ENCODE assay signal across 9 mouse cellular contexts in the genomic region with DNA sequence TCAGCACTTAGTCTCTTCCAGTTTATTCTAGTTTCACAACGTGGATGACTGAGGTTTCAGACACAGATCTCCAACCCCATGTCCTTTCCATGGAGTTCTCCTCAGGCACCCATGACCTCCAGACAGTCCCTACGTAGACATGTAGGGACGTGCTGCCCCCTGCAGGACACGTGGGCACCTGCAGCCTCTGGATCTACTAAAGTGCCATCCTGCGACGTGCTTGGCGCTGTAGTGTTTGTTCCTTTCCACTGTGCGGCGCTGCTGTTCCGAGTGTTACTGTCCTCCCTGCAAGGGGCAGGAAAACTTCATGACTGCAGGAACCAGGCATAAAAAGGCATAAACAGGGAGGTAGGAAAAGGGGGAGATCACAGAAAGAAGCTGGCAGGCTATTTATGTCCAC. TPM values are rescaled to one million over a fixed set of nuclear protein-coding genes. Genes with fewer than 3 reads are reported as not detected.
A peak's percentile ranks its signal among the peaks of the same experiment; 100 is the strongest.
DNase-seq lines count a peak whose midpoint lies in the region; ATAC-seq and TF ChIP-seq lines count a peak whose summit lies in the region.
"Had no signal": no experiment of that assay in that cellular context is flagged by ENCODE, and none has a peak within 500 bp of the region (broad histone marks: within the 10 kb centered on the region; RNA-seq: fewer than 3 reads in every experiment).

No protein-coding gene starts in this region.

- TF ChIP-seq EP300 in liver, embryonic 14.5 days (IDR thresholded peaks at IDR 0.05; ENCODE audit: low read depth): no peak

- 3% methylated on average over 10 of the region's 10 CpGs for WGBS in liver, embryonic 14.5 days (ENCODE audit: insufficient replicate concordance)

- no peaks in the 10 kb centered on the region for H3K36me3 ChIP-seq in liver, embryonic 14.5 days (replicated peaks; ENCODE audit: control insufficient read depth, insufficient read depth, low read depth)
- H3K36me3 ChIP-seq: limb, embryonic 15.5 days had no signal

- no peak overlapping the region for H3K9ac ChIP-seq in liver, embryonic 14.5 days (replicated peaks)
- H3K9ac ChIP-seq: limb, embryonic 15.5 days had no signal

- no peak overlapping the region for H3K27ac ChIP-seq in liver, embryonic 14.5 days
- H3K27ac ChIP-seq: limb, embryonic 15.5 days had no signal

- peak; percentile 99 for TF ChIP-seq CTCF in liver, embryonic 14.5 days (IDR thresholded peaks at IDR 0.05; ENCODE audit: low read depth)

- no peak overlapping the region for H3K4me3 ChIP-seq in liver, embryonic 14.5 days (ENCODE audit: insufficient read depth in 1 of 2, low read depth in 2 of 2, low read length in 2 of 2)
- H3K4me3 ChIP-seq: limb, embryonic 15.5 days had no signal

- no peak for ATAC-seq in liver, embryonic 14.5 days (ENCODE audit: insufficient read depth)

- H3K4me2 ChIP-seq in liver, embryonic 14.5 days (ENCODE audit: low read depth): no peak overlapping the region
- H3K4me2 ChIP-seq: limb, embryonic 15.5 days had no signal

- peak; percentile 90 to 92 for DNase-seq in B cell, adult 2 months
- peak; percentile 69 for DNase-seq in Muller cell, postnatal 12 days (ENCODE audit: inconsistent ontology term)
- peak; percentile 66 for DNase-seq in cerebellum, adult 8-10 months
- DNase-seq in gastrocnemius, adult 8-10 months (ENCODE audit: low spot score in 2 of 2): peak; percentile 85 to 89
- peak; percentile 78 to 92 for DNase-seq in kidney, postnatal 36 days
- DNase-seq in liver, embryonic 14.5 days (ENCODE audit: low read depth in 3 of 3, low spot score in 3 of 3): peak; percentile 41 to 57 (median 45)
- DNase-seq in retina, postnatal 1 day: peak; percentile 84
- DNase-seq in thymus, postnatal 4 days: peak; percentile 93

- H3K4me1 ChIP-seq in liver, embryonic 14.5 days (replicated peaks; ENCODE audit: control insufficient read depth in 2 of 2, insufficient read depth in 2 of 2, low read length in 1 of 2): no peaks in the 10 kb centered on the region
- H3K4me1 ChIP-seq: limb, embryonic 15.5 days had no signal

- H3K9me3 ChIP-seq in liver, embryonic 14.5 days (ENCODE audit: control insufficient read depth, low read length): no peaks in the 10 kb centered on the region
- H3K9me3 ChIP-seq: limb, embryonic 15.5 days had no signal

- no peaks in the 10 kb centered on the region for H3K27me3 ChIP-seq in liver, embryonic 14.5 days (ENCODE audit: control insufficient read depth, insufficient read depth, low read length)
- H3K27me3 ChIP-seq: limb, embryonic 15.5 days had no signal

RNA-seq across cellular contexts. Expression of gene Wnt8b, which starts 19.1 kb away (rescaled TPM):
- total RNA-seq in gastrocnemius, adult 8-10 months (2022): not detected
- not detected in 2 replicates for polyA plus RNA-seq in liver, embryonic 14.5 days (2012; rRNA removed)
- polyA plus RNA-seq in liver, embryonic 14.5 days (2014; fragmentation: Nextera tagmentation; extraction: Ambion mirVana): not detected in 2 replicates
- polyA plus RNA-seq: limb, embryonic 15.5 days had no signal
